Mouse (Mus musculus) neural tube, embryonic 14.5 days (tissue): ENCODE measurements around the gene Pin1. TPM values are rescaled to one million over a fixed set of nuclear protein-coding genes. Genes with fewer than 3 reads are reported as not detected.

Source experiments
- ATAC-seq: fragments of 200-750 bp; cut with Nextera tagmentation; 2 replicates; pipeline ENCODE4 v1.8.0; 2017; ENCODE audit warnings: low read depth, mild to moderate bottlenecking, moderate TSS enrichment, moderate library complexity
- H3K27ac ChIP-seq: fragments of 300-500 bp; sonication (generic); 2 replicates; pipeline ENCODE4 v1.5.1; 2014; ENCODE audit warnings: low read depth, mild to moderate bottlenecking, control low read depth, low read length, moderate library complexity, mixed read lengths
- H3K27me3 ChIP-seq: fragments of 300-500 bp; sonication (generic); 2 replicates; pipeline ENCODE4 v1.6.1; 2014; ENCODE audit warnings: low read length; ENCODE audit not compliant: control insufficient read depth, insufficient read depth
- H3K36me3 ChIP-seq: fragments of 300-500 bp; sonication (generic); 2 replicates; pipeline ENCODE4 v1.6.1; 2014; ENCODE audit warnings: low read length, mixed read lengths; ENCODE audit not compliant: control insufficient read depth, insufficient read depth
- H3K4me1 ChIP-seq: fragments of 300-500 bp; sonication (generic); 2 replicates; pipeline ENCODE4 v1.6.1; 2014; ENCODE audit warnings: low read length; ENCODE audit not compliant: control insufficient read depth, insufficient read depth
- H3K4me2 ChIP-seq: fragments of 300-500 bp; sonication (generic); 2 replicates; pipeline ENCODE4 v1.6.1; 2014; ENCODE audit warnings: mild to moderate bottlenecking, low read depth, low read length, control low read depth
- H3K4me3 ChIP-seq: fragments of 300-500 bp; sonication (generic); 2 replicates; pipeline ENCODE4 v1.5.1; 2014; ENCODE audit warnings: low read depth, low read length, control low read depth, mixed read lengths
- H3K9ac ChIP-seq: fragments of 300-500 bp; sonication (generic); replicated peaks from 2 replicates; pipeline ENCODE4 v1.6.1; 2014; ENCODE audit warnings: low read depth, mild to moderate bottlenecking, control low read depth, low read length, mixed read lengths
- H3K9me3 ChIP-seq: fragments of 300-500 bp; sonication (generic); 2 replicates; pipeline ENCODE4 v1.6.1; 2016; ENCODE audit warnings: low read length; ENCODE audit not compliant: control insufficient read depth
- WGBS: fragments of 180-500 bp; shearing (Covaris S2); extraction: QIAGEN DNeasy Blood & Tissue Kit; methylation state at CpG from one replicate; pipeline ENCODE4 v1.1.7; 2014; 5-methylcytosine and 5-hydroxymethylcytosine counted together
- polyA plus RNA-seq: library from polyadenylated mRNA; unstranded; fragments of >200 nt; fragmentation: Nextera tagmentation; extraction: Ambion mirVana; gene quantifications from 2 replicates; pipeline ENCODE4 v1.2.1, GENCODE M21; 2014

Gene Pin1
- polyA plus RNA-seq, 1 experiment from 2014 or later, result 68.8 TPM

- no peaks in the 10 kb centered on the region for H3K27me3 ChIP-seq
- no peak overlapping the region for H3K4me2 ChIP-seq
- no peak overlapping the region for H3K27ac ChIP-seq
- H3K9ac ChIP-seq, result no peak overlapping the region
- WGBS, result 86% methylated on average over 3 of the region's 3 CpGs
- H3K9me3 ChIP-seq, result no peaks in the 10 kb centered on the region
- peaks cover 11% of the 10 kb centered on the region; the same call in 1 of the 2 replicates for H3K36me3 ChIP-seq
- H3K4me3 ChIP-seq, result no peak overlapping the region
- peak; percentile 28; the same call in 1 of the 2 replicates for ATAC-seq
- H3K4me1 ChIP-seq, result peaks cover 6% of the 10 kb centered on the region
Observed at GRCm38 (mm10) chr9:20636256-20636655, 15.6 kb upstream of the Pin1 start.

GRCm38 (mm10) chr9:20636790-20637189 is 15.1 kb upstream of the Pin1 start:
- H3K4me1 ChIP-seq, result peaks cover 10% of the 10 kb centered on the region
- no peak overlapping the region for H3K4me2 ChIP-seq
- H3K27me3 ChIP-seq, result no peaks in the 10 kb centered on the region
- 86% methylated on average over 2 of the region's 2 CpGs for WGBS
- H3K9me3 ChIP-seq, result no peaks in the 10 kb centered on the region
- peaks cover 11% of the 10 kb centered on the region; the same call in 1 of the 2 replicates for H3K36me3 ChIP-seq
- H3K27ac ChIP-seq, result no peak overlapping the region
- H3K4me3 ChIP-seq, result no peak overlapping the region
- no peak overlapping the region for H3K9ac ChIP-seq
- ATAC-seq, result no peak

- Histone ChIP-seq H3K9me3 (no peaks in the 10 kb centered on the region), H3K27me3 (no peaks in the 10 kb centered on the region), H3K4me1 (peaks cover 10% of the 10 kb centered on the region), H3K36me3 (peaks cover 11% of the 10 kb centered on the region; the same call in 1 of the 2 replicates), H3K4me2 (no peak overlapping the region), H3K27ac (no peak overlapping the region), H3K9ac (no peak overlapping the region), H3K4me3 (no peak overlapping the region)
- 94% methylated on average over 19 of the region's 19 CpGs for WGBS
- no peak for ATAC-seq
Observed at GRCm38 (mm10) chr9:20638552-20638951, 13.3 kb upstream of the Pin1 start.

GRCm38 (mm10) chr9:20639486-20639885 is 12.4 kb upstream of the Pin1 start:
- ATAC-seq, result no peak
- Histone ChIP-seq H3K27me3 (no peaks in the 10 kb centered on the region), H3K9ac (no peak overlapping the region), H3K4me2 (no peak overlapping the region), H3K36me3 (peaks cover 11% of the 10 kb centered on the region; the same call in 1 of the 2 replicates), H3K4me3 (no peak overlapping the region), H3K4me1 (peaks cover 10% of the 10 kb centered on the region), H3K27ac (no peak overlapping the region), H3K9me3 (no peaks in the 10 kb centered on the region)
- WGBS, result 90% methylated on average over 4 of the region's 4 CpGs

- H3K4me3 ChIP-seq, result peak overlapping the region; percentile 69
- no peaks in the 10 kb centered on the region for H3K27me3 ChIP-seq
- ATAC-seq, result no peak
- no peaks in the 10 kb centered on the region for H3K9me3 ChIP-seq
- H3K36me3 ChIP-seq, result peaks cover 11% of the 10 kb centered on the region; the same call in 1 of the 2 replicates
- peak overlapping the region; percentile 80 for H3K9ac ChIP-seq
- H3K4me2 ChIP-seq, result peak overlapping the region; percentile 68
- peaks cover 21% of the 10 kb centered on the region for H3K4me1 ChIP-seq
- peak overlapping the region; percentile 80 for H3K27ac ChIP-seq
- WGBS, result 31% methylated on average over 6 of the region's 6 CpGs
Observed at GRCm38 (mm10) chr9:20641501-20641900, 10.4 kb upstream of the Pin1 start.

GRCm38 (mm10) chr9:20642101-20642895 is 9.6 kb upstream of the Pin1 start, which contains the start of gene Ubl5:
Gene Ubl5 (plus strand): TSS chr9:20642878.
- peak within 1 kb of the TSS; percentile 69 for H3K4me3 ChIP-seq
- no peaks in the 10 kb centered on the region for H3K9me3 ChIP-seq
- peak; percentile 91 for ATAC-seq
- peak within 1 kb of the TSS; percentile 80 for H3K9ac ChIP-seq
- peaks cover 23% of the 10 kb centered on the region for H3K4me1 ChIP-seq
- no peaks in the 10 kb centered on the region for H3K27me3 ChIP-seq
- H3K4me2 ChIP-seq, result peak within 1 kb of the TSS; percentile 68
- peaks cover 11% of the 10 kb centered on the region; the same call in 1 of the 2 replicates for H3K36me3 ChIP-seq
- peak within 1 kb of the TSS; percentile 80 for H3K27ac ChIP-seq
- under 1% methylated on average over 49 of the region's 51 CpGs for WGBS

- Histone ChIP-seq H3K27ac (peak overlapping the region; percentile 80), H3K4me1 (peaks cover 23% of the 10 kb centered on the region), H3K9me3 (no peaks in the 10 kb centered on the region), H3K4me3 (peak overlapping the region; percentile 69), H3K27me3 (no peaks in the 10 kb centered on the region), H3K36me3 (peaks cover 15% of the 10 kb centered on the region; the same call in 1 of the 2 replicates), H3K4me2 (peak overlapping the region; percentile 68), H3K9ac (peak overlapping the region; percentile 80)
- under 1% methylated on average over 30 of the region's 30 CpGs for WGBS
- ATAC-seq, result peak; percentile 87
Observed at GRCm38 (mm10) chr9:20642896-20643466, 8.9 kb upstream of the Pin1 start.

- Histone ChIP-seq H3K9me3 (no peaks in the 10 kb centered on the region), H3K27ac (peak overlapping the region; percentile 76; the same call in 1 of the 2 replicates), H3K4me1 (peaks cover 23% of the 10 kb centered on the region), H3K27me3 (no peaks in the 10 kb centered on the region), H3K36me3 (peaks cover 16% of the 10 kb centered on the region; the same call in 1 of the 2 replicates), H3K4me2 (peak overlapping the region; percentile 68), H3K9ac (peak overlapping the region; percentile 80), H3K4me3 (peak overlapping the region; percentile 69)
- WGBS, result 8% methylated on average over 13 of the region's 13 CpGs
- ATAC-seq, result no peak
Observed at GRCm38 (mm10) chr9:20643781-20644180, 8.1 kb upstream of the Pin1 start.
